Mouse (Mus musculus): Measurements from ENCODE around the gene Cntn5. TPM values are rescaled to one million over a fixed set of nuclear protein-coding genes. Genes with fewer than 3 reads are reported as not detected.

The Cntn5 gene
- total and polyA plus RNA-seq, 2 experiments from 2014 or later = 23.7 to 24.8 TPM

DNA sequence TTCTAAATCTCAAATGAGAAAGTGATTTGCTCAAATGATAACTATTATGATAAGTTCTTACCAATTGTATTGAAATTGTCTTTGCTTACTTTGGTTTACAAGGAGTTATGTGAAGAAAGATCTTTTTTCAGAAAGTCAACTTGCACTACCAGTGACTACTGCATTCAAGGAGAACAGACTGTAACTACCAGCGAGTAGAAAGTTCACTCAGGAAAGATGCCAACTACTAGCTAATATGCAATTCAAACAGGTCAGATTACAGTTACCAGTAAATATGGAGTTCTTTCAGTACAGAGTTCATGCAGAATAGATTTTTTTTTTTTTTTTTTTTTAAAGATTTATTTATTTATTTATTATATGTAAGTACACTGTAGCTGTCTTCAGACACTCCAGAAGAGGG, 795.4 kb downstream of the Cntn5 start:
- DNase-seq (ENCODE audit: low spot score) (no peak), ATAC-seq (ENCODE audit: low FRiP score) (no peak)
- Histone ChIP-seq H3K27ac (ENCODE audit: low read depth, low read length) (no peak overlapping the region), H3K27me3 (ENCODE audit: insufficient read depth, low read length) (no peaks in the 10 kb centered on the region), H3K9me3 (ENCODE audit: low read length) (no peaks in the 10 kb centered on the region), H3K36me3 (ENCODE audit: insufficient read depth, low read length) (no peaks in the 10 kb centered on the region), H3K4me3 (ENCODE audit: low read depth, low read length) (no peak overlapping the region), H3K4me2 (ENCODE audit: low read depth, low read length, poor library complexity, severe bottlenecking) (no peak overlapping the region), H3K4me1 (ENCODE audit: insufficient read depth, low read length) (no peaks in the 10 kb centered on the region), H3K9ac (replicated peaks; ENCODE audit: low read length, poor library complexity, severe bottlenecking) (no peak overlapping the region)
- TF ChIP-seq CTCF (IDR thresholded peaks at IDR 0.05) = no peak
- WGBS = 92% methylated on average over 1 of the region's 1 CpGs

- no peaks in the 10 kb centered on the region for H3K9me3 ChIP-seq (ENCODE audit: low read length)
- H3K27me3 ChIP-seq (ENCODE audit: insufficient read depth, low read length) = no peaks in the 10 kb centered on the region
- ATAC-seq (ENCODE audit: low FRiP score) (no peak), DNase-seq (ENCODE audit: low spot score) (no peak)
- TF ChIP-seq CTCF (IDR thresholded peaks at IDR 0.05) = no peak
- no peaks in the 10 kb centered on the region for H3K36me3 ChIP-seq (ENCODE audit: insufficient read depth, low read length)
- no peak overlapping the region for H3K4me3 ChIP-seq (ENCODE audit: low read depth, low read length)
- H3K4me2 ChIP-seq (ENCODE audit: low read depth, low read length, poor library complexity, severe bottlenecking) = no peak overlapping the region
- WGBS = 64% methylated on average over 4 of the region's 4 CpGs
- no peak overlapping the region for H3K9ac ChIP-seq (replicated peaks; ENCODE audit: low read length, poor library complexity, severe bottlenecking)
- no peak overlapping the region for H3K27ac ChIP-seq (ENCODE audit: low read depth, low read length)
- H3K4me1 ChIP-seq (ENCODE audit: insufficient read depth, low read length) = no peaks in the 10 kb centered on the region
Measured at GRCm38 (mm10) chr9:10107861-10108260, 796.7 kb downstream of the Cntn5 start.

- H3K9me3 ChIP-seq (ENCODE audit: low read length) = no peaks in the 10 kb centered on the region
- 79% methylated on average over 5 of the region's 5 CpGs for WGBS
- no peak for TF ChIP-seq CTCF (IDR thresholded peaks at IDR 0.05)
- DNase-seq (ENCODE audit: low spot score) (no peak), ATAC-seq (ENCODE audit: low FRiP score) (no peak)
- no peak overlapping the region for H3K4me2 ChIP-seq (ENCODE audit: low read depth, low read length, poor library complexity, severe bottlenecking)
- no peaks in the 10 kb centered on the region for H3K27me3 ChIP-seq (ENCODE audit: insufficient read depth, low read length)
- no peaks in the 10 kb centered on the region for H3K36me3 ChIP-seq (ENCODE audit: insufficient read depth, low read length)
- no peaks in the 10 kb centered on the region for H3K4me1 ChIP-seq (ENCODE audit: insufficient read depth, low read length)
- H3K9ac ChIP-seq (replicated peaks; ENCODE audit: low read length, poor library complexity, severe bottlenecking) = no peak overlapping the region
- H3K27ac ChIP-seq (ENCODE audit: low read depth, low read length) = no peak overlapping the region
- H3K4me3 ChIP-seq (ENCODE audit: low read depth, low read length) = no peak overlapping the region
Measured at GRCm38 (mm10) chr9:10101812-10102440, 802.6 kb downstream of the Cntn5 start.

DNA sequence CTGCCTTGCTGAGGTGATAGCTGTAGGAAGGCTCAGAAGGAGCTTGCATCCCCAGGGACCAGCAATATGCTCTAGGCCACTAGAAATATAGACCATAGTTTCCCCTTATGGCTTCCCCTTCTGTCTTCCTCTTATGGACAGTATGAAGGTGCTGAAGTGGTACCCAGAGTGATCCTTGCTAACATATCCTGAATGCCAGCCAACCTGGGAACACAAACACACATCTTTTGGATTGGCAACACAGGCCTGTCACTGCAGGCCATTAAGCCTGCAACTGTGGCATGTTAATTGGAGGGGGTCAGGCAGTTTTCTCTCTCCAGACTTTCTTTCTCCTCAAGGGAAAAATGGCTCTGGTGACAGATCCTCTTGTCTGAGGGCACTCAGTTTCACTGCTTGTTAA, 828.3 kb downstream of the Cntn5 start:
- ATAC-seq (ENCODE audit: low FRiP score) = no peak
- no peak overlapping the region for H3K4me2 ChIP-seq (ENCODE audit: low read depth, low read length, poor library complexity, severe bottlenecking)
- no peak for DNase-seq (ENCODE audit: low spot score)
- no peak for TF ChIP-seq CTCF (IDR thresholded peaks at IDR 0.05)
- H3K4me3 ChIP-seq (ENCODE audit: low read depth, low read length) = no peak overlapping the region
- no peaks in the 10 kb centered on the region for H3K9me3 ChIP-seq (ENCODE audit: low read length)
- no peaks in the 10 kb centered on the region for H3K36me3 ChIP-seq (ENCODE audit: insufficient read depth, low read length)
- H3K4me1 ChIP-seq (ENCODE audit: insufficient read depth, low read length) = no peaks in the 10 kb centered on the region
- H3K9ac ChIP-seq (replicated peaks; ENCODE audit: low read length, poor library complexity, severe bottlenecking) = no peak overlapping the region
- H3K27ac ChIP-seq (ENCODE audit: low read depth, low read length) = no peak overlapping the region
- no peaks in the 10 kb centered on the region for H3K27me3 ChIP-seq (ENCODE audit: insufficient read depth, low read length)

DNA sequence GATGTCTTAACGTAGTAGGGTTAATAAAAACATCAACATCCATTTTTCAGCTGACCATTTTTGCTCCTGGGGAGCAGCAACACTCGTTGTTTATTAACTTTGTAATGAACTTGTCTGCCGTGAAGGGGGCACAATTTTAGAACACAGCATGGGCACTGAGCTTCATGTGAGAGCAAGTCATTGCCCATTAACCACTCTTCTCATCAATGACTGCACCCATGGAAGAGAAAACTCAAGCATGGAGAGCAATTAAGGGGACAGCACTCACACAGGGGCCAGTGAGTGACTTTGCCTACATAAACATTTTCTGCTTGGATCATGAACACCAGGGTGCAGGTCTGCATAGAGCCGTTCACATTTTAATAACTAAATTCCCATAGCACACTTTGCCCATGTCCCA, 831.2 kb downstream of the Cntn5 start:
- no peak overlapping the region for H3K9ac ChIP-seq (replicated peaks; ENCODE audit: low read length, poor library complexity, severe bottlenecking)
- no peak overlapping the region for H3K27ac ChIP-seq (ENCODE audit: low read depth, low read length)
- H3K36me3 ChIP-seq (ENCODE audit: insufficient read depth, low read length) = no peaks in the 10 kb centered on the region
- ATAC-seq (ENCODE audit: low FRiP score) (no peak), DNase-seq (ENCODE audit: low spot score) (peak; percentile 10)
- WGBS = 54% methylated on average over 4 of the region's 4 CpGs
- no peaks in the 10 kb centered on the region for H3K9me3 ChIP-seq (ENCODE audit: low read length)
- no peak overlapping the region for H3K4me3 ChIP-seq (ENCODE audit: low read depth, low read length)
- no peaks in the 10 kb centered on the region for H3K27me3 ChIP-seq (ENCODE audit: insufficient read depth, low read length)
- H3K4me2 ChIP-seq (ENCODE audit: low read depth, low read length, poor library complexity, severe bottlenecking) = no peak overlapping the region
- H3K4me1 ChIP-seq (ENCODE audit: insufficient read depth, low read length) = no peaks in the 10 kb centered on the region
- TF ChIP-seq CTCF (IDR thresholded peaks at IDR 0.05) = no peak

DNA sequence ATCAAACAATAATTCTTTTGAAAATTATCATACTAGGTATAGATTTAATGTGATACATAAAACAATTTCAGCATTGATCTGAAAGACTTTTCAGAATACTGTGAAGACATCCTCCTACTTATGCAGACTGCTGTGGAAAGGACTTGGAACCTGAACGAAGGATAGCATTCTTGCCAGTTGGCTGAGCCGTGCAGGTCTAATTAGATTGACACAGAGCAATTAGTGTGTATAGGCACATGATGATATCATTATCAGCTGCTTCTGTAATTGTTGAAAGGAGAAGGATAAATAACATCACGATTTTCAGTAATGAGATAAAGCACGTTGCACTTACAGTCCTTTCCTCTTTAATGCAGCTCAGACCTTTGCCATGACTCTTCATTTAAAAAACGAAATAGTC, 831.7 kb downstream of the Cntn5 start:
- Histone ChIP-seq H3K9me3 (ENCODE audit: low read length) (no peaks in the 10 kb centered on the region), H3K27me3 (ENCODE audit: insufficient read depth, low read length) (no peaks in the 10 kb centered on the region), H3K4me2 (ENCODE audit: low read depth, low read length, poor library complexity, severe bottlenecking) (no peak overlapping the region), H3K4me1 (ENCODE audit: insufficient read depth, low read length) (no peaks in the 10 kb centered on the region), H3K9ac (replicated peaks; ENCODE audit: low read length, poor library complexity, severe bottlenecking) (no peak overlapping the region), H3K36me3 (ENCODE audit: insufficient read depth, low read length) (no peaks in the 10 kb centered on the region), H3K4me3 (ENCODE audit: low read depth, low read length) (no peak overlapping the region), H3K27ac (ENCODE audit: low read depth, low read length) (no peak overlapping the region)
- WGBS = 48% methylated on average over 5 of the region's 5 CpGs
- ATAC-seq (ENCODE audit: low FRiP score) (no peak), DNase-seq (ENCODE audit: low spot score) (peak; percentile 38)
- TF ChIP-seq CTCF (IDR thresholded peaks at IDR 0.05) = no peak
